Mouse (Mus musculus): Measurements from ENCODE around the gene Zfp410. TPM values are rescaled to one million over a fixed set of nuclear protein-coding genes. Genes with fewer than 3 reads are reported as not detected.

Zfp410 gene
- 60.6 and 61.2 TPM in 2 replicates for polyA plus RNA-seq (2015; fragmentation: Nextera tagmentation; extraction: Ambion mirVana)

DNA sequence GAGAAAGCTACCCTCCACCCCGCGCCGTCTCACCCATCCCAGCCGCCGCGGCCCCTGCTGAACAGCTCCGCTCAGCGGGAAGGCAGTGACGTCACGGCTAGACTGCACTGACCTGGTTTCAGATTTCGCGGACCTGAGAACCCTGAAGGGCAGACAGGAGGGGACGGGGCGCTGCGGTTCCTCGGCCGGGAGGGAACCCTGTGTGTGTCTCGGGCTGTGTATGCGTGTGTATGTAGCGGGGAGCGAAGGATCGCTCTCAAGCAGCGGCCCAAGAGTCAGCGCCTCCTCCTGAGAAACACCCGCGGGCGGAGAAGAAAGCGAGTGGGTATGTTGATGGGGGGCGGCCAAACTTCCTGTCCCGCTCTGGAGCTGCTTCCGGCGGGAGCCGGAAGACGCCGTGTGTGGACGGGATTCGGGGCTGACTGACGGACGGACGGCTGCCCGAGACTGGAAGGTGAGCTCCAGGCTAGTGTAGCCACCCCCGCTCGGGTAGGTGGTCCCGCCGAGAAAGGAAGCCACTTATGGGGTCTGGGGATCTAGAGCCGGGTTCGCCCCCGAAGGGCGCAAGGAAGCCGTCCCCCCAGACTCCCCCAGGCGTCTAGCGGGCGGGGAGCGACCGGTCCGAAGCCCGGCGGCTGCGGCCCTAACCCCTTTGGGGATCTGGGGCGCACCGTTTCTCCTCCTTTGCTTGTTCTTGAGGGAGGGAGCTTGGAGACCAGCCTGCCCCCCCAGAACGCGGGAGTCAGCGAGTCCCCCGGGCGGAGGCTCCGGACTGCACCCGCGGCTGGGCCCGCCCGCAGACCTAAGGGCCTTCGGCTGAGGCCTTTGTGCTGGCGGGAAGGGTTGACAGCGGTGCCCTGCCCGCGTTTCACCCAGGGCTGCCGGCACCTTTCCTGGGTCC lies at the start of gene Zfp410:
Zfp410 (plus strand) TSS at position 132 of the 901 bp plus-strand sequence.
- Histone ChIP-seq H3K4me3 (replicated peaks) (peak within 1 kb of the TSS; percentile 97), H3K9ac (replicated peaks) (peak within 1 kb of the TSS; percentile 92), H3K36me3 (no peaks in the 10 kb centered on the region), H3K27ac (replicated peaks) (peak within 1 kb of the TSS; percentile 95), H3K4me2 (peak within 1 kb of the TSS; percentile 88), H3K4me1 (peaks cover 27% of the 10 kb centered on the region), H3K27me3 (replicated peaks) (no peaks in the 10 kb centered on the region), H3K9me3 (replicated peaks) (no peaks in the 10 kb centered on the region)
- ATAC-seq (ENCODE audit: low FRiP score), result peak; percentile 93
- WGBS, result under 1% methylated on average over 77 of the region's 77 CpGs

DNA sequence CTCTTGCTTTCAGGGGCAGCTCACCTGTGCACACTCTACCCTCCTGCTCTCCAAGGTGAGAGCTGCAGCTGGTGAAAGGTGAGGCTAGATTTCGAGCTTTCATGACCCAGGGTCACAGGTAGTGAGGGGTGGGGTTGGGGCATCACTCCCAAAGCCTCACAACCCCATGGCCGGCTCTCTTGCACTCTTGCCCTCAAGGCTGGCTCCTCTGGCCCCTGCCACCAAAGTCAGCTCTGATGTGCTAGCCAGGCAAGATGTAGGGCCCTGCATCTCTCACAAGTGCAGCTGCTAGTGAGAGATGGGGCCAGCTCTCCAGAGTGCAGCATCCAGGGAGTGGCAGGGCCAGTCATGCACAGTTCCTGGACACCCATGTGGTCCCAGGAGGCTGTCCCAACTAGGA lies 49.4 kb upstream of the Zfp410 start:
- Histone ChIP-seq H3K36me3 (no peaks in the 10 kb centered on the region), H3K4me3 (replicated peaks) (no peak overlapping the region), H3K4me1 (no peaks in the 10 kb centered on the region), H3K27ac (replicated peaks) (no peak overlapping the region), H3K27me3 (replicated peaks) (no peaks in the 10 kb centered on the region), H3K4me2 (no peak overlapping the region), H3K9me3 (replicated peaks) (no peaks in the 10 kb centered on the region), H3K9ac (replicated peaks) (no peak overlapping the region)
- ATAC-seq (ENCODE audit: low FRiP score), result no peak
- WGBS, result 70% methylated on average over 2 of the region's 2 CpGs

DNA sequence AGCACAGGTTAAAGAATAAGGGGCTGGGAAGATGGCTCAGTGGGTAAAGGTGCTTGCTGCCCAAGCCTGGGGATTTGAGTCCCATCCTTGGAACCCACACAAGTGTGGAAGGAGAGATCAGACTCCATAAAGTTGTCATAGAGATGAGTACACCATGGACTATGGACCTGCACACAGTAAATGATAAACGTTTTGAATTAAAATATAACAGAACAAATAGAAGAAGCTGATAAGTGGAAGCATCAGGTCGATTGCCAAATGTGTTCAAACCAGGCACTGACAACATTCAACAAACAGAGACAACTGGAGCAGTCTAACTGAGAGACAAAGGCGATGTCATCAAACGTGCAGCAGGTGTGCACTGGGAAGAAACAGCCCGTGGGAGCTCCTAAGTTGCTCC lies 43.3 kb upstream of the Zfp410 start:
- H3K4me1 ChIP-seq, result no peaks in the 10 kb centered on the region
- no peak overlapping the region for H3K27ac ChIP-seq (replicated peaks)
- no peaks in the 10 kb centered on the region for H3K36me3 ChIP-seq
- no peak overlapping the region for H3K9ac ChIP-seq (replicated peaks)
- no peak overlapping the region for H3K4me2 ChIP-seq
- no peaks in the 10 kb centered on the region for H3K27me3 ChIP-seq (replicated peaks)
- no peak for ATAC-seq (ENCODE audit: low FRiP score)
- H3K4me3 ChIP-seq (replicated peaks), result no peak overlapping the region
- no peaks in the 10 kb centered on the region for H3K9me3 ChIP-seq (replicated peaks)
- 77% methylated on average over 5 of the region's 5 CpGs for WGBS

DNA sequence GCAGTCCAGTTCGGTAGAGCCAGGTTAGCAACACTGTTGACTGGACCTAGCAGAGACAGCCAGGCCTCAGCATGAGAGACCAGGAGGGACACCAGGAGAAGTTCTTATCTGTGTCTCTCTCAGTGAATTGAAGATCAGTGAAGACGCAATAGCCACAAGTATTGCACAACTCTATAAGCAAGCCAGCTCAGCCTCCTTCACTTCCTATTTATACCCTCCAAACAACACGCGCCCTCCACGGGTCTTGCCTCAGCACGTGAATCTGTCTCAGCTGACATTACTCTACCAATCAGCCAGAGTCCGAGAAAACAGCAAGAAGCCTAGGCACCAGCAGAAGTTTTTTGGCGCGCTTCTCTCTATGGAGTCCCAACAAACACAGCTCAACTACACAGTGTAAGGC lies 41.4 kb upstream of the Zfp410 start:
- WGBS, result 91% methylated on average over 9 of the region's 9 CpGs
- Histone ChIP-seq H3K27ac (replicated peaks) (no peak overlapping the region), H3K9ac (replicated peaks) (no peak overlapping the region), H3K36me3 (no peaks in the 10 kb centered on the region), H3K27me3 (replicated peaks) (no peaks in the 10 kb centered on the region), H3K4me3 (replicated peaks) (no peak overlapping the region), H3K4me2 (no peak overlapping the region), H3K4me1 (no peaks in the 10 kb centered on the region), H3K9me3 (replicated peaks) (no peaks in the 10 kb centered on the region)
- ATAC-seq (ENCODE audit: low FRiP score), result no peak

DNA sequence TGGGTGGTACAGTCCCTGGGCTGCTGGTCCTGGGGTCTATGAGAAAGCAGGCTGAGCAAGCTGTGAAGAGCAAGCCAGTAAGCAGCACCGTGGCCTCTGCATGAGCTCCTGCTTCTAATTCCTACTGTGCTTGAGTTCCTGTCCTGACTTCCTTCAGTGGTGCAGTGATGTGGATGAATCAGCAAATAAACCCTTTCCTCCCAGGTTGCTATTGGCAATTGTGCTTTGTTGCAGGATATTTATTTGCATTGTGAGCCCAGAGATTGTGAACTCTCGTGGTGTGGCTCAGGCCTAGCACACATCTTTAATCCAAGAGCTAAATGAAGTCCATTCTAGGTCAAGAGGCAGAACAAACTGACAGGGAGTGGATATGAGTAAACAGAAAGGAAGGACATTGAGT lies 40.4 kb upstream of the Zfp410 start:
- Histone ChIP-seq H3K4me2 (no peak overlapping the region), H3K4me3 (replicated peaks) (no peak overlapping the region), H3K27ac (replicated peaks) (no peak overlapping the region), H3K9ac (replicated peaks) (no peak overlapping the region), H3K4me1 (no peaks in the 10 kb centered on the region), H3K9me3 (replicated peaks) (no peaks in the 10 kb centered on the region), H3K36me3 (no peaks in the 10 kb centered on the region), H3K27me3 (replicated peaks) (no peaks in the 10 kb centered on the region)
- WGBS, result 75% methylated on average over 2 of the region's 2 CpGs
- ATAC-seq (ENCODE audit: low FRiP score), result no peak

DNA sequence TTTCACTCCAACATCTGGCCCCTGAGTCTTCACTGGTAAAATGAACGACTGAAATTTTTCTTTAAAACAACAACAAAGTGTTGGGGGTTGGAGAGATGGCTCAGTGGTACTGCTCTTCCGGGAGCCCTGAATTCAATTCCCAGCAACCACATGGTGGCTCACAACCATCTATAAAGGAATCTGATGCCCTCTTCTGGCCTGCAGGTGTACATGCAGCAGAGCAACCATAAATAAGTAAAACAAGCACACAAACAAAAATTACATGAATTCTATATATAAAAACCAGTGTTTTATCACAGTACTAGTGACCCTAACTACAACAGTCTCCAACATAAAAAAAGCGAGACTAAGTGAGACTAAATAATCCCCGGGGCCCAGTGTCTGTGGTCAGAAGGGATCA lies 39.9 kb upstream of the Zfp410 start:
- Histone ChIP-seq H3K4me1 (no peaks in the 10 kb centered on the region), H3K27me3 (replicated peaks) (no peaks in the 10 kb centered on the region), H3K4me2 (no peak overlapping the region), H3K4me3 (replicated peaks) (no peak overlapping the region), H3K27ac (replicated peaks) (no peak overlapping the region), H3K9me3 (replicated peaks) (no peaks in the 10 kb centered on the region), H3K9ac (replicated peaks) (no peak overlapping the region), H3K36me3 (no peaks in the 10 kb centered on the region)
- no peak for ATAC-seq (ENCODE audit: low FRiP score)
- WGBS, result 89% methylated on average over 4 of the region's 4 CpGs

DNA sequence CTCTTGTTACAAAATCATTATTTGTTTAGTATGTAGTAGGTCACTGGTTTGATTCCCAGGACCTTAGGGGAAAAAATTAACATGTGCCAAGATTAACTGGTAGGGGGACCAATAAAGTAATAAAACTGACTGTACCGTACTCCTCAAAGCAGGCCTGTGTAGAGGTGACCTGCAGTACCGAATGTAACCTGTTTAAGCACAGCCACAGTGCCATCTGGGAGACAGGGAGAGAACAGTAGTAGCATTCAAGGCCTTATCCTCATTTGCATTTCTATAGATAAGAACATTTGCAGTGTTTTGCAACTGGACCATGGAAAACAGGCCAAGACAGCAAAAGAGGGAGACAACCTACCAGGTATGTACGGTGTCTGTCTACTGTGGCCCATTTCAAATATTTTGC lies 38.8 kb upstream of the Zfp410 start:
- H3K9me3 ChIP-seq (replicated peaks), result no peaks in the 10 kb centered on the region
- no peaks in the 10 kb centered on the region for H3K27me3 ChIP-seq (replicated peaks)
- H3K4me1 ChIP-seq, result no peaks in the 10 kb centered on the region
- H3K27ac ChIP-seq (replicated peaks), result no peak overlapping the region
- H3K36me3 ChIP-seq, result no peaks in the 10 kb centered on the region
- no peak overlapping the region for H3K4me2 ChIP-seq
- ATAC-seq (ENCODE audit: low FRiP score), result no peak
- H3K9ac ChIP-seq (replicated peaks), result no peak overlapping the region
- no peak overlapping the region for H3K4me3 ChIP-seq (replicated peaks)
- 36% methylated on average over 3 of the region's 3 CpGs for WGBS

DNA sequence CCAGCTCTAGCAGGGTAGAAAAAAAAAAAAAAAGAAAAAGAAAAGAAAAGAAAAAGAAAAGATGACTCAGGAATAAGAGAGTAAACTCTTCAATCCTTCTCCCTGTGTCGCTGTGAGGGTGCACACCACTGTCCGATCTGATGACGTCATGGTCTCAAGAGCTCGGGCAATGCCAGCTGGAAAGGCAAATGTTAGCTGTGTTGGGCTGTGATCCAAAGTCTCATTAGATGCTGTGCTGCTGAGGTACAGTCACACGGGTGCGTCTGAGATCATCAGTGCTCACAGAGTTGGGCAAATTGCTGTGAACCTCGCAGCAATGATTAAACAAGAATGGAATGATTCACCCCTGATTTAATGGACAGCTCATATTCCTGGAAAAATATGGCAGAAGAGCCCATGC lies 37.8 kb upstream of the Zfp410 start:
- no peak for ATAC-seq (ENCODE audit: low FRiP score)
- Histone ChIP-seq H3K4me1 (no peaks in the 10 kb centered on the region), H3K27ac (replicated peaks) (no peak overlapping the region), H3K27me3 (replicated peaks) (no peaks in the 10 kb centered on the region), H3K36me3 (no peaks in the 10 kb centered on the region), H3K4me3 (replicated peaks) (no peak overlapping the region), H3K9me3 (replicated peaks) (no peaks in the 10 kb centered on the region), H3K9ac (replicated peaks) (no peak overlapping the region), H3K4me2 (no peak overlapping the region)
- WGBS, result 54% methylated on average over 7 of the region's 7 CpGs

DNA sequence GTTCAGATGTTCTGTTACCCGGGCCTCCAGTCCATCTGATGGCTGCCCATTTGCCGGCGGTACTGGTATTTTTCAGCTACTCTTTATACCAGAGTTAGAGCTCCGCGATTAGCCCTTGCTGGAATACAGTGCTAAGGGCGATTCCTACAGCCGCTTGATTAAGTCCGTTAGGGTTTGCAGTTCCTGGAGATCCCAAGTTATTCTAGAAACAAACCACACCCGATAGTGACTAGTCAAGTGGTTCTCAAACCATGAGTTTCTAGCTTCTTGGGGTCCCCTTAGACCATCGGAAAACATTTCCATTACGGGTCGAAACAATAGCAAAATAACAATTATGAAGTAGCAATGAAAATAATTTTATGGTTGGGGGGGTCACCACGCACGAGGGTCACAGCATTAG lies 32.3 kb upstream of the Zfp410 start:
- H3K27ac ChIP-seq (replicated peaks), result no peak overlapping the region
- H3K9ac ChIP-seq (replicated peaks), result no peak overlapping the region
- no peaks in the 10 kb centered on the region for H3K27me3 ChIP-seq (replicated peaks)
- ATAC-seq (ENCODE audit: low FRiP score), result no peak
- no peaks in the 10 kb centered on the region for H3K36me3 ChIP-seq
- peaks cover 14% of the 10 kb centered on the region for H3K4me1 ChIP-seq
- 81% methylated on average over 14 of the region's 14 CpGs for WGBS
- 0 out of 2 replicates have a peak, but pooled peaks cover 2% of the 10 kb centered on the region for H3K9me3 ChIP-seq (replicated peaks)
- peak overlapping the region; percentile 59; the same call in 1 of the 2 replicates for H3K4me3 ChIP-seq (replicated peaks)
- peak overlapping the region; percentile 81 for H3K4me2 ChIP-seq

DNA sequence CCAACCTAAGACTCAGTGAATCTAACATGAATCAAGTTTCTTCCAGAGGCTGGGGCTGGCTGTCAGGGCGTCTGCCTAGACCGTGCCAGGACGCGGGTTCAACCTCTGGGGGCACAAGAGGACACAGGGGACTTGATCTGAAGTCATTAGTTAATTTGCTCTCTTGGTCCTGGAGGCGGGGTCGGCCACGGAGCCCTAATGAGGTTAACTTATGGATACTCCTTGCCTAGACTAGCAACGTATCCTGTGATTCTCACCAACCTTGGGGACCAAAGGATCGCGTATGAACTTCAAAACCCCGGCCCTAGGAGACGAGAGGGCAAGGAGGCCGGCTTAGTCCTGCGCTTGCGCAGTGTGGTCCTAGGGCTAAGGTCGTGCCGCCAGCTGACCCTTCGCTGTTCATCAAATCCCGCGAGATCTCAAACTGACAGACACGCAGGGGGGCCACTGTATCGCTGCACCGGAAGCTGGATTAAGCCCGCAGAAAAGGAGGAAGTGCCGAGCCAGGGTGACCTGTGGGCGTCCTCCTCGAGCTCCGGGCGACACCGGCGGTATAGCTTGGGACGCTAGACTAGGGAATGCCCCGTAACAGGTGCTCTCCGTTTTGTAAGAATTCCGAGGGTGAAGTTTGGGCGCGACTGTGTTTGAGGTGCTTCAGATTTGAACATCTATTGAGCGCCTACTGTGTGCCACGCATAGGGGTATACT lies 31.6 kb upstream of the Zfp410 start, which contains the start of gene Ptgr2:
Ptgr2 (plus strand) TSS at position 348 of the 708 bp plus-strand sequence.
- Histone ChIP-seq H3K27ac (replicated peaks) (peak within 1 kb of the TSS; percentile 64; the same call in 1 of the 2 replicates), H3K9ac (replicated peaks) (peak within 1 kb of the TSS; percentile 60), H3K36me3 (no peaks in the 10 kb centered on the region), H3K4me2 (peak within 1 kb of the TSS; percentile 81), H3K27me3 (replicated peaks) (no peaks in the 10 kb centered on the region), H3K4me1 (peaks cover 14% of the 10 kb centered on the region), H3K4me3 (replicated peaks) (peak within 1 kb of the TSS; percentile 59), H3K9me3 (replicated peaks) (0 out of 2 replicates have a peak, but pooled peaks cover 2% of the 10 kb centered on the region)
- WGBS, result under 1% methylated on average over 39 of the region's 39 CpGs
- peak; percentile 95 for ATAC-seq (ENCODE audit: low FRiP score)

DNA sequence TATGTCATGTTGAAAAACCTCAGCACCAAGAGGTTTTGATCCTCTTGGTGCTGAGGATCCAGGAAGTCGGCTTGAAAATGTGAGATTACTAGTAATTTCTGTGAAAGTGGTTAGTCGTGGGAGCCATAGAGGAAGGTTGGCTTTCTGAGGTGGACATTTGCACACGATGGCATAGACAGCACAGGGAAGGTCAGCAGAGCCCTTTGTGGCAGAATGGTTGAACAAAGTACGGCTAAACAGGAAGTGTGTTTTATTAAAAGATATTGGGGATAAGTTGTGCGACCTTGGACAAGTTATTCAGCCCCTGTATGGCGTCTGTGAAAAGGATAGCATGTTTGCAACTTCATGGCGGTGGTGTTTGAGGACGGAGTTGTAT lies 31.1 kb upstream of the Zfp410 start:
- Histone ChIP-seq H3K9me3 (replicated peaks) (0 out of 2 replicates have a peak, but pooled peaks cover 2% of the 10 kb centered on the region), H3K27me3 (replicated peaks) (no peaks in the 10 kb centered on the region), H3K9ac (replicated peaks) (peak overlapping the region; percentile 60), H3K27ac (replicated peaks) (peak overlapping the region; percentile 64; the same call in 1 of the 2 replicates), H3K4me2 (peak overlapping the region; percentile 81), H3K36me3 (no peaks in the 10 kb centered on the region), H3K4me3 (replicated peaks) (peak overlapping the region; percentile 59), H3K4me1 (peaks cover 14% of the 10 kb centered on the region)
- peak; percentile 8; the same call in 1 of the 2 replicates for ATAC-seq (ENCODE audit: low FRiP score)
- 33% methylated on average over 8 of the region's 8 CpGs for WGBS
